Mouse (Mus musculus): ENCODE measurements around the gene March8.

DNA sequence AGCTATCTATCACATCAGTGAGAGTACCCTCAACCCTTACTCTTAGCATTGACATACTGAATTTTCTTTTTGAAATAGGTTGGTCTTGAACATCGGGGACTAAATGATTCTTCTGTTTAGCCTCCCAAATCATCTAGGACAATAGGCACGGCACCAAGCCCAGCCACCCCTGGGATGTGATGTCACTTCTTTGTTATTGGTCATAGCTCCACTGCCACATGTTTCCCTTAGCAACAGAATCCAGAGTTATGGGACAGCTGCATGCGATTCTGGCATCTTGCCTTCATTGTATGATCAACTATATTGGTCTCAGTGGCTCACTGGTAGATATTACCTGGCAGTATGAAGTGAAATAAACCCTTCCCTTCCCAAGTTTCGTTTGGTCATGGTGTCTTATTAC, 102.6 kb downstream of the March8 start:
- TF ChIP-seq TAL1 (IDR thresholded peaks at IDR 0.05; ENCODE audit: low read length) (no peak), GATA1 (IDR thresholded peaks at IDR 0.05; ENCODE audit: low read length) (no peak)
